Mouse (Mus musculus) midbrain, embryonic 14.5 days (tissue): ENCODE measurements around the gene Yod1. TPM values are rescaled to one million over a fixed set of nuclear protein-coding genes. Genes with fewer than 3 reads are reported as not detected.

ENCODE experiments used
- ATAC-seq: fragments of 200-750 bp; cut with Nextera tagmentation; 2 replicates; pipeline ENCODE4 v1.8.0; 2017; ENCODE audit warnings: moderate number of reproducible peaks, moderate library complexity; ENCODE audit not compliant: low FRiP score, low TSS enrichment
- DNase-seq: peaks from one replicate; pipeline ENCODE4 v3.0.0-alpha.2; 2015
- H3K27ac ChIP-seq: fragments of 300-500 bp; sonication (generic); replicated peaks from 2 replicates; pipeline ENCODE4 v1.5.1; 2014; ENCODE audit warnings: mild to moderate bottlenecking, low read depth, low read length, moderate library complexity
- H3K27me3 ChIP-seq: fragments of 300-500 bp; sonication (generic); 2 replicates; pipeline ENCODE4 v1.6.1; 2014; ENCODE audit warnings: low read length, control low read depth, mixed read lengths; ENCODE audit not compliant: control insufficient read depth, insufficient read depth
- H3K36me3 ChIP-seq: fragments of 300-500 bp; sonication (generic); 2 replicates; pipeline ENCODE4 v1.6.1; 2014; ENCODE audit warnings: low read length, control low read depth; ENCODE audit not compliant: control insufficient read depth, insufficient read depth
- H3K4me1 ChIP-seq: fragments of 300-500 bp; sonication (generic); 2 replicates; pipeline ENCODE4 v1.6.1; 2014; ENCODE audit warnings: mild to moderate bottlenecking, antibody characterized with exemption, low read length, control low read depth; ENCODE audit not compliant: control insufficient read depth, insufficient read depth
- H3K4me2 ChIP-seq: fragments of 300-500 bp; sonication (generic); 2 replicates; pipeline ENCODE4 v1.6.1; 2014; ENCODE audit warnings: mild to moderate bottlenecking, low read length, moderate library complexity
- H3K4me3 ChIP-seq: fragments of 300-500 bp; sonication (generic); replicated peaks from 2 replicates; pipeline ENCODE4 v1.5.1; 2014; ENCODE audit warnings: low read depth, low read length
- H3K9ac ChIP-seq: fragments of 300-500 bp; sonication (generic); replicated peaks from 2 replicates; pipeline ENCODE4 v1.6.1; 2014; ENCODE audit warnings: mild to moderate bottlenecking, low read length, moderate library complexity
- H3K9me3 ChIP-seq: fragments of 300-500 bp; sonication (generic); 2 replicates; pipeline ENCODE4 v1.6.1; 2016; ENCODE audit warnings: low read length, control low read depth, mixed read lengths; ENCODE audit not compliant: control insufficient read depth
- WGBS: fragments of 180-500 bp; shearing (Covaris S2); extraction: QIAGEN DNeasy Blood & Tissue Kit; methylation state at CpG from one replicate; pipeline ENCODE4 v1.1.7; 2014; 5-methylcytosine and 5-hydroxymethylcytosine counted together
- polyA plus RNA-seq: library from polyadenylated mRNA; unstranded; fragments of >200 nt; fragmentation: Nextera tagmentation; extraction: Ambion mirVana; gene quantifications from 2 replicates; pipeline ENCODE4 v1.2.1, GENCODE M21; 2014

Gene Yod1
- polyA plus RNA-seq = 14.7 and 15.4 TPM in 2 replicates

DNA sequence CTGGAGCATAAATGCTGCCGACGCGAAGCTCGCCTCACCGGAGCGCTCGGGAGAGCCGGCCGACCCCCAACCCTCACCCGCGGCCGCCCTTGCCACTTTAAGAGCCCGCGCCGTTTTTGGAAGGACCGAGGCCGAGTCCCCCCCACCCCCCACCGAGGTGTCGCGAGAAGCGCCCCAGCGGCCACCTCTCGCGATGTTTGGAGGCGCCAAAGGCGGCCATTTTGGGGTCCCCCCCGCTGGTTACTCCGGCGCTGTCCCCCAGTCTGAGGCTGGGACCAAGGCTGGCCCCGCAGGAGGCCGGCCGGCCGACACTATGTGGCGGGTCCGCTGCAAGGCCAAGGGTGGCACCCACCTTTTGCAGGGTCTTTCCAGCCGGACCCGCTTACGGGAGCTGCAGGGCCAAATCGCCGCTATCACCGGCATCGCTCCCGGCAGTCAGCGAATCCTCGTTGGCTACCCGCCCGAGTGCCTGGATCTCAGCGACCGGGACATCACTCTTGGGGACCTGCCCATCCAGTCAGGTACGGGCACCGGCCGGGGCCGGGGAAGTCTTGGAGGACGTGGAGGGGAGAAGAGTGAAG lies at the start of gene Yod1:
Yod1 (plus strand) TSS at position 37 of the 581 bp plus-strand sequence.
- DNase-seq (peak; percentile 97), ATAC-seq (peak; percentile 83)
- under 1% methylated on average over 54 of the region's 54 CpGs for WGBS
- peak within 1 kb of the TSS; percentile 89 for H3K27ac ChIP-seq
- H3K36me3 ChIP-seq = no peaks in the 10 kb centered on the region
- peak within 1 kb of the TSS; percentile 99 for H3K9ac ChIP-seq
- H3K4me2 ChIP-seq = peak within 1 kb of the TSS; percentile 78
- no peaks in the 10 kb centered on the region for H3K9me3 ChIP-seq
- H3K4me1 ChIP-seq = peaks cover 19% of the 10 kb centered on the region
- peak within 1 kb of the TSS; percentile 91 for H3K4me3 ChIP-seq
- no peaks in the 10 kb centered on the region for H3K27me3 ChIP-seq

DNA sequence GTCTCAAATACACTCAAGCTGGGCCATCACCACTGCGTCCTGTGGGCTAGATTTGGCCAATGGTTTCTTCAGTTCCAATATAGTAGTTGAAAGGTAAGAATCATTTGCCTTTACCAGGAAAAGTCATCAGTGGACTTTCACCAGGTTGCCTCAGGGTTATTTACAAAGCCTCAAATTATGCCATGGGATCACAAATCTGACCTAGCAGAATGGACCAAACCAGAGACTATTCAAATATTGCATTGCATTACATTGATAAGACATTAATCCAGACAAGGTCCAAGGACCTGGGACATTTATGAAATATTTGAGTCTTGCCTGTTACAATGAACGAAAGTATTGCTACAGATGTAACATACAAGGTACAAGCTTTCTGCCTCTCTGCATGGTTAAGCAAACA lies 38.6 kb upstream of the Yod1 start:
- Histone ChIP-seq H3K4me3 (no peak overlapping the region), H3K27ac (no peak overlapping the region), H3K9me3 (no peaks in the 10 kb centered on the region), H3K4me2 (no peak overlapping the region), H3K27me3 (no peaks in the 10 kb centered on the region), H3K4me1 (no peaks in the 10 kb centered on the region), H3K36me3 (no peaks in the 10 kb centered on the region), H3K9ac (no peak overlapping the region)
- DNase-seq (no peak), ATAC-seq (no peak)
- 88% methylated on average over 2 of the region's 2 CpGs for WGBS

- Histone ChIP-seq H3K27ac (no peak overlapping the region), H3K27me3 (no peaks in the 10 kb centered on the region), H3K4me3 (no peak overlapping the region), H3K4me1 (no peaks in the 10 kb centered on the region), H3K9ac (no peak overlapping the region), H3K36me3 (no peaks in the 10 kb centered on the region), H3K4me2 (no peak overlapping the region), H3K9me3 (no peaks in the 10 kb centered on the region)
- DNase-seq (no peak), ATAC-seq (no peak)
- 90% methylated on average over 2 of the region's 2 CpGs for WGBS
Measured at GRCm38 (mm10) chr1:130681075-130681474, 36.1 kb upstream of the Yod1 start.

DNA sequence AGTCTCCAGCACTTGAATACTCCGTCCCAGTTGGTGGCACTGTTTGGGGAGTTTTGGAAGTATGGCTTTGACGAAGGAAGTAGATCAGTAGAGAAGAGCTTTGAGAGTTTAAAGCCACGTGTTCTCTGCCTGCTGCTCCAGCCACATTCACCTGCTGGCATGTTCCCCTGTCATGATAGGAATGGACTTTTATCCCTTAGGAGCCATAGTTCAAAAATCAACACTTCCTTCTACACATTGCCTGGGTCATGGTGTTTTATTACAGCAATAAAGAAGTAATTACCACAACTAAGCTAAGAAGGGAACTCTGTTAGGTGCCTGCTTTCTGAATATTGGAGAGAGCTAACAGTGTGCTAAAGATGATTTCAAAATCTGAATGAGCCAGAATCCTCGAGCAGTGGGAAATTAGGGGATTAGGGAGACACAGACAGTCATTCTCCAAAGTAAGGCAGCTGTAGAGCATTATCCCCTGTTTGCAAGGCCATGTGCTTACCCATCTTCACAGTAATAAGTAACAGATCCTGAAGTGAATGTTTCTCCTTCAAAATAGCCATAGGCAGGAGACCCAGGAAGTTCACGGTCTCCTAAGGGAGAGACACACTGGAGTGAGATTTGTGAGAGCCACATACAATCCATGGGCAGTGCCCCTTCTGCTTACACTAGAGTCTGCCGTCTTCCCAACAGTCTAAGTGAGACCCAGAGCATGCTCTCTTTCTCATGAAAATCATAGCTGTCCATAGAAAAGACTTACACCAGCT lies 35.3 kb upstream of the Yod1 start:
- no peak overlapping the region for H3K27ac ChIP-seq
- H3K27me3 ChIP-seq = no peaks in the 10 kb centered on the region
- H3K36me3 ChIP-seq = no peaks in the 10 kb centered on the region
- no peaks in the 10 kb centered on the region for H3K9me3 ChIP-seq
- no peak for ATAC-seq
- no peak overlapping the region for H3K4me3 ChIP-seq
- no peak overlapping the region for H3K4me2 ChIP-seq
- H3K9ac ChIP-seq = no peak overlapping the region
- WGBS = 81% methylated on average over 6 of the region's 6 CpGs
- no peaks in the 10 kb centered on the region for H3K4me1 ChIP-seq
- no peak for DNase-seq

DNA sequence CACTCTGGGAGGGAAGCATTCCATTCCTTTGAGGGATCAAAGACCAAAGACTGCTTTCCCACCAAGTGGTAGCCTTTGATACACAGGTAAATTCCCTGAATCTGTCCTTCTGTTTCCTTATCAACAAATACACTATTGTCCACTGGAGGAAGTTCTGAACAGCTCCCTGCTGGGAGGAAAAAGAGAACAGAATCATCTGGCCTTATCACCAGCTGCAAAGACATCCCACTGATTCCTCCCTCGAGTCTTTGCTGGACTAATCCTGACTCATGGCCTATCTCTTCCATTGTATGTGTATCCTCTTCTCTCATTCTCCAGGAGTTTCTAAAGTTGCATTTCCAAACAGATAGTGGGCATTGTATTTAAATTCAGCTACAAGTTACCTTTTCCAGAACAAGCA lies 33.2 kb upstream of the Yod1 start:
- no peak overlapping the region for H3K9ac ChIP-seq

GRCm38 (mm10) chr1:130698601-130699000 lies 18.5 kb upstream of the Yod1 start:
- no peak overlapping the region for H3K4me2 ChIP-seq
- H3K27ac ChIP-seq = no peak overlapping the region
- H3K4me1 ChIP-seq = no peaks in the 10 kb centered on the region
- WGBS = 94% methylated on average over 5 of the region's 5 CpGs
- H3K9me3 ChIP-seq = no peaks in the 10 kb centered on the region
- H3K27me3 ChIP-seq = no peaks in the 10 kb centered on the region
- no peak for DNase-seq
- H3K9ac ChIP-seq = no peak overlapping the region
- no peak overlapping the region for H3K4me3 ChIP-seq
- ATAC-seq = no peak
- H3K36me3 ChIP-seq = peaks cover 73% of the 10 kb centered on the region

More for the DNA sequence above, 33.2 kb upstream of the Yod1 start:
- Histone ChIP-seq H3K4me1 (no peaks in the 10 kb centered on the region), H3K27ac (no peak overlapping the region), H3K36me3 (no peaks in the 10 kb centered on the region), H3K27me3 (no peaks in the 10 kb centered on the region), H3K4me3 (no peak overlapping the region), H3K4me2 (no peak overlapping the region), H3K9me3 (peaks cover 3% of the 10 kb centered on the region; the same call in 1 of the 2 replicates)
- ATAC-seq = no peak
- WGBS = 44% methylated on average over 1 of the region's 1 CpGs
- DNase-seq = no peak

DNA sequence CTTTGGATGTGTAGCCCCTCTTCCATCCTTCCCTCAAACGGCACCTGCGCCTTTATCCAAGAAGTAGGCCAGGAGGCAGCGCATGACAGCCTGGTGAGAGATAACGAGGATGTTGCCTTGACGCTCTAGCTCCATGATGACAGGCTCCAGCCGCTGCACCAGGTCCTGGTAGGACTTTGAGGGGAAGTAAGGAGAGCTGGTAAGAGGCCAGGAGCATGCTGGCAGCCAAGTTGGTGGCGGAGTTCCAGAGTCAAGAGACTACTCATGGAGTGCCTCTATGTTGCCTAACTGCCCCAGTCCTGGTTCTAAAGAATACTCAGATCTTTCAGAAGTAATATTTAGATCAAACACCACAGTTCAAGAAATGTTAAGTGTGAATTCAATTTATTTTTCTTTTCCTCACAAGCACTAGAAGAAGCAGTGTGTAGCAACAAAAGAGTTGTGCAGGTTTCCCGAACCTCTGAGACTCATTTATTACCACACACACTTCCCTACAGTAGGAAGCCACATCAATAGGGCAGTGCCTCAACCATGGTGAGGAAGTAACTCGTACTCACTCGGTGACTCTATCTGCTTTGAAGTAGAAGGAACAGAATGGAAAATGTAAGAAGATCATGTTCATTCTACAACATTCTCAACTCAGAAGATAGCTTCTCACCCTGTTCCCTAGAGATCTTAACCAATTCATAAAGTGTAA lies 17.0 kb upstream of the Yod1 start:
- Histone ChIP-seq H3K9me3 (no peaks in the 10 kb centered on the region), H3K27me3 (no peaks in the 10 kb centered on the region), H3K9ac (no peak overlapping the region), H3K4me2 (no peak overlapping the region), H3K27ac (no peak overlapping the region), H3K4me1 (no peaks in the 10 kb centered on the region), H3K36me3 (peaks cover 81% of the 10 kb centered on the region), H3K4me3 (no peak overlapping the region)
- ATAC-seq (no peak), DNase-seq (no peak)
- 91% methylated on average over 10 of the region's 10 CpGs for WGBS

- Histone ChIP-seq H3K27ac (no peak overlapping the region), H3K36me3 (peaks cover 79% of the 10 kb centered on the region), H3K4me1 (no peaks in the 10 kb centered on the region), H3K9ac (no peak overlapping the region), H3K4me2 (no peak overlapping the region), H3K27me3 (no peaks in the 10 kb centered on the region), H3K4me3 (no peak overlapping the region), H3K9me3 (no peaks in the 10 kb centered on the region)
- ATAC-seq = no peak
- WGBS = 97% methylated on average over 11 of the region's 11 CpGs
- no peak for DNase-seq
Measured at GRCm38 (mm10) chr1:130701976-130702375, 15.2 kb upstream of the Yod1 start.
